Mouse (Mus musculus) C2C12 (cell line): Measurements from ENCODE around the gene Trim40. TPM values are rescaled to one million over a fixed set of nuclear protein-coding genes. Genes with fewer than 3 reads are reported as not detected.

Experiments used
- H3K27me3 ChIP-seq: one replicate; pipeline ENCODE4 v1.6.1; 2011; ENCODE audit not compliant: control insufficient read depth, insufficient read depth, insufficient read length
- H3K36me3 ChIP-seq: one replicate; pipeline ENCODE4 v1.6.1; 2011; ENCODE audit not compliant: control insufficient read depth, insufficient read depth
- H3K4me3 ChIP-seq: one replicate; pipeline ENCODE4 v1.5.1; 2011; ENCODE audit warnings: mild to moderate bottlenecking, control low read depth; ENCODE audit not compliant: poor library complexity, insufficient read depth, severe bottlenecking
- H3K79me2 ChIP-seq: one replicate; pipeline ENCODE4 v1.6.1; 2011; ENCODE audit not compliant: control insufficient read depth, insufficient read depth
- H3K79me3 ChIP-seq: one replicate; pipeline ENCODE4 v1.6.1; 2011; ENCODE audit warnings: low read depth, control low read depth
- H3ac ChIP-seq: one replicate; pipeline ENCODE3; 2011; ENCODE audit warnings: low read depth; ENCODE audit not compliant: control insufficient read depth, insufficient read length
- CEBPB ChIP-seq: IDR thresholded peaks from one replicate; pipeline ENCODE4 v1.6.1; 2011; ENCODE audit warnings: low read depth, mild to moderate bottlenecking, control low read depth, moderate library complexity
- CTCF ChIP-seq: IDR thresholded peaks from one replicate; pipeline ENCODE4 v1.5.1; 2011; ENCODE audit not compliant: control insufficient read depth, insufficient read depth, insufficient read length
- FOSL1 ChIP-seq: IDR thresholded peaks from one replicate; pipeline ENCODE4 v1.8.0; 2011; ENCODE audit warnings: mild to moderate bottlenecking, low read length; ENCODE audit not compliant: poor library complexity, insufficient read depth, severe bottlenecking
- MAX ChIP-seq: IDR thresholded peaks from one replicate; pipeline ENCODE4 v1.6.1; 2011; ENCODE audit warnings: mild to moderate bottlenecking, control low read depth
- MYOD1 ChIP-seq: IDR thresholded peaks from one replicate; pipeline ENCODE4 v1.6.1; 2011; ENCODE audit warnings: low read depth; ENCODE audit not compliant: control insufficient read depth, insufficient read length
- MYOG ChIP-seq: IDR thresholded peaks from one replicate; pipeline ENCODE4 v1.6.1; 2011; ENCODE audit not compliant: control insufficient read depth, insufficient read length; ENCODE audit errors: extremely low read depth
- USF1 ChIP-seq: IDR thresholded peaks from one replicate; pipeline ENCODE4 v1.6.1; 2011; ENCODE audit warnings: low read depth, mild to moderate bottlenecking, control low read depth, moderate library complexity
- polyA plus RNA-seq: library from polyadenylated mRNA; unstranded; fragments of >200 nt; fragmentation: generic; extraction: Trizol; gene quantifications from one replicate; pipeline ENCODE4 v1.2.1, GENCODE M21; 2012; ENCODE audit warnings: missing spikeins

The Trim40 gene
- polyA plus RNA-seq, 1 experiment, result not detected

DNA sequence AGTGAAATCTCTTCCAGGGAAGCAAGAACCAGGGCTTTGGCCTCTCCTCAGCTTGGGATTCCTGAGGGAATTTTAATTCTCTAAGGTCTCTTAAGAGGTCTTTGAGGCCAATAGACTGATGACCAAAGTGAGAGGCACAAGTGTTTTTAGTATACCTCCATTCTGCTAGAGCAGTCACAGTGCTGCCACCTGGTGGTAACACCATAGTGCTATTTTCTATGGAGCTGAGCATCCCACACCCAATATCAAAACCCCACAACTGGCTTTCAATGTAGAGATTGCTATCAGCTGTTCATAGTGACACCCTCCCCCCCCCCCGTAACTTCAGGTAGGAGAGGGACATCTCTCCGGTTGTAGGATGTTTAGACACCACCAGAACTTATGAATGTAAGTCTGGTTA is 24.2 kb upstream of the Trim40 start:
- Histone ChIP-seq H3K36me3 (no peaks in the 10 kb centered on the region), H3K79me3 (no peaks in the 10 kb centered on the region), H3K4me3 (no peak overlapping the region), H3ac (no peak overlapping the region), H3K27me3 (peaks cover 6% of the 10 kb centered on the region), H3K79me2 (no peaks in the 10 kb centered on the region)
- TF ChIP-seq USF1 (no peak), CTCF (peak; percentile 27)

DNA sequence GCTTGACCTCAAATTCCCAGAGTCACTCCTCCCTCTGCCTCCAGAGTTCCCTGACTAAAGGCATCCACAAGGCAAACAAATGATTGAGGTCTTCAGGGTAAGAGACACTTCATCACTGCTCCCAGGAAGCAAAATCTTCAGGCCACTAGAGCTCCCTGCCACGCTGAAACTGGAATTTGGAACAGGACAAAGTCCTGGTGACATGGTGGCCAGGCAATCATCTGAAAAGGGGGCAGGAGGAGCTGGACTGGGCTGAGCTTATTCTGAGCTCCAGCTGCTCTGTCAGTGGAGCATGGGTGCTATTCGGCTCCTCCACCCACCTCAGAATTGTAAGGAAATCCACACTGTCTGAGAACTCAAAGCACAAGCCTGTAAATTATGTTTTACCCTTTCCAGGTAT is 22.1 kb upstream of the Trim40 start:
- H3K36me3 ChIP-seq, result no peaks in the 10 kb centered on the region
- H3K4me3 ChIP-seq, result no peak overlapping the region
- no peaks in the 10 kb centered on the region for H3K79me2 ChIP-seq
- H3K79me3 ChIP-seq, result no peaks in the 10 kb centered on the region
- no peak overlapping the region for H3ac ChIP-seq
- TF ChIP-seq MAX, result no peak
- no peak for TF ChIP-seq USF1
- TF ChIP-seq MYOD1, result no peak
- TF ChIP-seq MYOG, result no peak
- no peak for TF ChIP-seq CTCF
- no peak for TF ChIP-seq FOSL1
- no peak for TF ChIP-seq CEBPB
- peaks cover 15% of the 10 kb centered on the region for H3K27me3 ChIP-seq

DNA sequence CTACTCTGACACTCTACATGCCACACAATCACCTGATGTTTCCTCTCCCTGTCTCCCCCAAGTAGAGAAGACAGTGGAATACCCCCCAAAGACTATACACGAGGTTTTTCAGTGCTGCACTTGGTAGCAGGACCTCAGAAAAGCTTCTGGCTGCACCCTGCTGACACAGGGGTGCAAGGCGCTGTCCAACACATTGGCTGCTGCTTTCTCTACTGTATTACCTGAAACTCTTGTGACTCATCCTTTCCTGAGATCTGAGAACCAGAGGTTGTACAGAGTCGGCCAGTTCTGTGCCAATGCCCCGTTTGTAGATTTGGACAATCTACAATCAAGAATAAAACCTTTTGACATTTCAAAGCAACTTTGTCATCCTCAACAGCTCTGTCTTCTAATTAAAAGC is 19.9 kb upstream of the Trim40 start:
- TF ChIP-seq CEBPB, result no peak
- no peak for TF ChIP-seq MAX
- no peak for TF ChIP-seq USF1
- no peak for TF ChIP-seq CTCF
- TF ChIP-seq FOSL1, result no peak
- no peak for TF ChIP-seq MYOD1
- TF ChIP-seq MYOG, result no peak
- Histone ChIP-seq H3K4me3 (no peak overlapping the region), H3K79me3 (no peaks in the 10 kb centered on the region), H3K27me3 (peaks cover 22% of the 10 kb centered on the region), H3K36me3 (no peaks in the 10 kb centered on the region), H3ac (no peak overlapping the region), H3K79me2 (no peaks in the 10 kb centered on the region)

DNA sequence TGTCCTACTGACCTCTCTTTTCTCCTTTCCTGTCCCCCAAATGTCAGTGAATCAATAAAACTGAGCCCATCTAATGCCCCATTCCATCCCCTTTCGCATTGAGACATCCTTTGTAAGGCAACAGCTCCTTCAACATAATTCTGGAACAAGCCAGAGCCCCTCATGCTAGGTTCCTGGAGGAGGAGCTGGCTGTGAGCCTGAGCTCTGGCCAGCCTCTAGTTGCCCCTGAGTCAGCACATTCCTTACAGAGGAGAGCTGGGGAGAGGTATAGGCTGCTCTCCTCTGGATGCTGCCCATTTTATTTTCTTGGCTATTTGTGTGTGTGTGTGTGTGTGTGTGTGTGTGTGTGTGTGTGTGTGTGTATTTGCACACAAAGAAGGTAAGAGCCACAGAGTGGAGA is 18.3 kb upstream of the Trim40 start:
- TF ChIP-seq MAX (no peak), USF1 (no peak), MYOG (no peak), CTCF (no peak), MYOD1 (no peak), CEBPB (no peak), FOSL1 (no peak)
- peaks cover 22% of the 10 kb centered on the region for H3K27me3 ChIP-seq
- H3ac ChIP-seq, result no peak overlapping the region
- H3K36me3 ChIP-seq, result no peaks in the 10 kb centered on the region
- H3K79me2 ChIP-seq, result no peaks in the 10 kb centered on the region
- no peaks in the 10 kb centered on the region for H3K79me3 ChIP-seq
- no peak overlapping the region for H3K4me3 ChIP-seq

DNA sequence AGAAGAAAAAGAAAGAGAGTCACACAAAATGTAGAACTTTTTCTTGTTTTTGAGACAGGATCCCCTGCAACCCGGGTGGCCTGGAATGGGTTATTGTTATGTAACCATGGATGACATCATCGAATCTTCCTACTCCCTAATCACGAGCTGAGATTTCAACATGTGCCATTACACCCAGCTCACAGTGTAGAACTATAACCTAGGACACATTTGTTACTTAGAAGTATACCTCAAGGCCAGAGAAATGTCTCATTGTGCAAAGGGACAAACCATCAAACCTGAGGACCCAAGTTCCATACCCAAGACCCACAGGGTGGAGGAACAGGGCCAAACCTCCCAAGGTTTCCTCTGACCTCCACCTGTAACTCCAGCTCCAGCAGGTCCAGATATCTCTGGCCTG is 13.7 kb upstream of the Trim40 start:
- Histone ChIP-seq H3K4me3 (no peak overlapping the region), H3K79me2 (no peaks in the 10 kb centered on the region), H3K36me3 (no peaks in the 10 kb centered on the region), H3ac (no peak overlapping the region), H3K27me3 (peaks cover 16% of the 10 kb centered on the region), H3K79me3 (no peaks in the 10 kb centered on the region)
- TF ChIP-seq MYOG (no peak), CTCF (no peak), FOSL1 (no peak), MAX (no peak), CEBPB (no peak), MYOD1 (no peak), USF1 (no peak)

DNA sequence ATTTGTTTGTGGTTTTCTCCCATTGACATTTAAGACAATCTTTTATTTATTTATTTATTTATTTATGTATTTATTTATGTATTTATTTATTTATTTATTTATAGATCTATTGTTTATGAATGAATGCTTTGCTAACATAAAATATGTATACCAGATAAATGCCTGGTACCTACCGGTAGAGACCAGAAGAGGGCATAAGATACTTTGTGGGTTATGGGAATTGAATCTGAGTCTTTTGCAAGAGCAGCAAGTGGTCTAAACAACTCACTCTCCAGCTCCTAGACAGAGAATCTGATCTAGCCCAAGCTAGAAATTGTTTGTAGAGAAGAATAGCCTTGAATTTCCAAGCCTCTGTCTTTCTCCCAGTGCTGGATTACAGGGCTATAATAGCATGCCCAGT is 10.8 kb upstream of the Trim40 start:
- no peak overlapping the region for H3ac ChIP-seq
- no peaks in the 10 kb centered on the region for H3K79me3 ChIP-seq
- no peaks in the 10 kb centered on the region for H3K27me3 ChIP-seq
- H3K36me3 ChIP-seq, result no peaks in the 10 kb centered on the region
- no peak overlapping the region for H3K4me3 ChIP-seq
- H3K79me2 ChIP-seq, result no peaks in the 10 kb centered on the region
- TF ChIP-seq MAX (no peak), FOSL1 (no peak), MYOG (no peak), CTCF (no peak), USF1 (no peak), MYOD1 (no peak), CEBPB (no peak)
